Mouse (Mus musculus) frontal cortex, postnatal 10 days (tissue): ENCODE data around the gene Olfr95.
A peak's percentile ranks its signal among the peaks of the same experiment; 100 is the strongest.
"Not testable (repeated sequence)": the region's sequence is repeated elsewhere in the genome, so short reads cannot be mapped to it uniquely, and the experiment has no call there.

Experiments
- DNase-seq, 2 experiments: peaks; one replicate each; pipeline ENCODE4 v3.0.0; 2022; ENCODE audit warnings: low spot score in 2 of 2, mixed read lengths in 1 of 2

Olfr95 gene

GRCm38 (mm10) chr17:37213018-37213417, at the start of gene Olfr95:
Gene Olfr95, minus strand, starts transcription at chr17:37213118.
- no peak for DNase-seq

- DNase-seq = no peak
Observed at GRCm38 (mm10) chr17:37250544-37250943, 37.6 kb upstream of the Olfr95 start.

GRCm38 (mm10) chr17:37249460-37249859, 36.5 kb upstream of the Olfr95 start:
- no peak for DNase-seq

GRCm38 (mm10) chr17:37246715-37247114, 33.8 kb upstream of the Olfr95 start:
- DNase-seq = peak; percentile 6 to 16

GRCm38 (mm10) chr17:37242198-37242597, 29.3 kb upstream of the Olfr95 start:
- no peak for DNase-seq

GRCm38 (mm10) chr17:37237230-37237629, 24.3 kb upstream of the Olfr95 start, which contains the start of gene Olfr97:
Gene Olfr97, minus strand, starts transcription at chr17:37237330.
- DNase-seq = not testable (repeated sequence)

- no peak for DNase-seq
Observed at GRCm38 (mm10) chr17:37221879-37222278, 9.0 kb upstream of the Olfr95 start.

GRCm38 (mm10) chr17:37219846-37220245, 6.9 kb upstream of the Olfr95 start, which contains the start of gene Olfr96:
Gene Olfr96, plus strand, starts transcription at chr17:37220146.
- DNase-seq = no peak

GRCm38 (mm10) chr17:37218486-37218885, 5.6 kb upstream of the Olfr95 start:
- DNase-seq = no peak

- no peak for DNase-seq
Observed at GRCm38 (mm10) chr17:37210884-37211768, 1.8 kb downstream of the Olfr95 start.

- no peak for DNase-seq
Observed at GRCm38 (mm10) chr17:37203917-37204236, 9.0 kb downstream of the Olfr95 start.

- peak; percentile 54 to 82 for DNase-seq
Observed at GRCm38 (mm10) chr17:37203206-37203916, 9.6 kb downstream of the Olfr95 start.

GRCm38 (mm10) chr17:37200894-37201293, 12.0 kb downstream of the Olfr95 start, which contains the start of gene Olfr94:
Gene Olfr94, minus strand, starts transcription at chr17:37200994.
- DNase-seq = no peak

GRCm38 (mm10) chr17:37196845-37197724, 15.8 kb downstream of the Olfr95 start:
- peak in 1 of 2 experiments; percentile 15 for DNase-seq

GRCm38 (mm10) chr17:37194782-37195181, 18.1 kb downstream of the Olfr95 start:
- no peak for DNase-seq

- DNase-seq = no peak
Observed at GRCm38 (mm10) chr17:37193656-37194055, 19.3 kb downstream of the Olfr95 start, which contains the start of gene Ubd. Gene Ubd, plus strand, starts transcription at chr17:37193892.

- DNase-seq = no peak
Observed at GRCm38 (mm10) chr17:37193032-37193431, 19.9 kb downstream of the Olfr95 start.

- no peak for DNase-seq
Observed at GRCm38 (mm10) chr17:37190711-37191110, 22.2 kb downstream of the Olfr95 start.

- no peak for DNase-seq
Observed at GRCm38 (mm10) chr17:37185474-37185873, 27.4 kb downstream of the Olfr95 start.

- no peak for DNase-seq
Observed at GRCm38 (mm10) chr17:37161394-37161793, 51.5 kb downstream of the Olfr95 start, which contains the start of gene Olfr93. Gene Olfr93, minus strand, starts transcription at chr17:37161494.
